Mouse (Mus musculus) ovary, postnatal 14 days (tissue): ENCODE measurements around the gene Prkcg.

ENCODE experiments used
- DNase-seq: peaks from one replicate; pipeline ENCODE4 v3.0.0; 2022; ENCODE audit warnings: low spot score

Prkcg gene

DNA sequence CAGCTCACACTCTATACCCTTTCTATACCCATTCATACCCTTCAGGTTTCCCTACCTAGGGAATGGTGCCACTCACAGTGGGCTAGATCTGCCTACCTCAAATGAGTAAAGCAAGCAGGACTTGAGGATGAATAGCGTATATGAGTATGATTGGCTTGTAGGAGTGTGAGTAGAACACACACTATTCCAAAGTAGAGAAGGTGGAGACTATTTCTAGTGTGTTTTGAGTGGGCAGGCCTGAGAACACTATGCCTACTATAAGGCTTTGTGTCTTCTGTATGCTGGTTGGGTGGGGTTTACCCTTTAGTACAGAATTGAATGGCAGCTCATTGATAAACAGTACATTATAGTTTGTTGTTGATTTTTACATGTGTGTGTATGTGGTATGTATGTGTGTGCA, 34.8 kb downstream of the Prkcg start:
- no peak for DNase-seq

DNA sequence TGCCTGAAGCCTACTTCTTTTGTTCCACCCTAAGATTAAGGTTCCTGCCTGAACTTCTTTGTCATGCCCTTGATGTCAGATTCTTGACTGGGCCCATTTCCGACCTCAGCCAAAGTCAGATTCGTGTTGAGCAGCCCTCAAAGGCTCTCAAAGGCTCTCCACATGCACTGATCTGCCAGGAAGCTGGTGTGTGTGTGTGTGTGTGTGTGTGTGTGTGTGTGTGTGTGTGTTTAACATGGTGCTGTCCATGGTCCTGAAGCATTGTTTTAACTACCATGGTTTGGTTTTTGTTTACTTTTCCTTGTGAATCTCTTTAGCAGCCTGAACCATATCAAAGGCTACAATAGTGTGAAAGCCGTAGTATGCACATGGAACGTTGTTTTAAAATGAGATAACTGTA, 39.0 kb downstream of the Prkcg start:
- no peak for DNase-seq

DNA sequence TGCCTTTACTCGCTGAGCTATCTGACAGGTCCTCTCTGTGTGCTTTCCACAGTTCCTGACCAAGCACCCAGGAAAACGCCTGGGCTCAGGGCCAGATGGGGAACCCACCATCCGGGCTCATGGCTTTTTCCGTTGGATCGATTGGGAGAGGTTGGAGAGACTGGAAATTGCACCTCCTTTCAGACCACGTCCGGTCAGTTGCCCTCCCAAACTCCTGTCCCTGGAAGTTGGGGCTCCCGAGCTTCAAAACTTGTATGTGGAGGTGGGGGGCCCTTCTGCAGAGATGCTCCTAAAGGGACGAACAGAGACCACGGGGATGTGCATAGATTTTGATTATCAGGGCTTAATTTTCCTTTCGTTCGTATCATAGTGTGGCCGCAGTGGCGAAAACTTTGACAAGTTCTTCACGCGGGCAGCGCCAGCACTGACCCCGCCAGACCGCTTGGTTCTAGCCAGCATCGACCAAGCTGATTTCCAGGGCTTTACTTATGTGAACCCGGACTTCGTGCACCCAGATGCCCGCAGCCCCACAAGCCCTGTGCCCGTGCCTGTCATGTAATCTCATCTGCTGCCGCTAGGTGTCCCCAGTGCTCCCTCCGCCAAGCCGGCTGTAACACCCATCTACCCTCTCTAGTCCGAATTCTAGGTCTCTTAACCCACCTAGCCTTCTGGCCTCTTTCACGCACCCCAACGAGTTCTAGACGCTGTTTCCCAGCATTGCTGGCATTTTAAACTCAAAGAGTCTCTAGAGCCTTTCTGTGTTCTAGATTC, 41.0 kb downstream of the Prkcg start:
- peak; percentile 78 for DNase-seq

DNA sequence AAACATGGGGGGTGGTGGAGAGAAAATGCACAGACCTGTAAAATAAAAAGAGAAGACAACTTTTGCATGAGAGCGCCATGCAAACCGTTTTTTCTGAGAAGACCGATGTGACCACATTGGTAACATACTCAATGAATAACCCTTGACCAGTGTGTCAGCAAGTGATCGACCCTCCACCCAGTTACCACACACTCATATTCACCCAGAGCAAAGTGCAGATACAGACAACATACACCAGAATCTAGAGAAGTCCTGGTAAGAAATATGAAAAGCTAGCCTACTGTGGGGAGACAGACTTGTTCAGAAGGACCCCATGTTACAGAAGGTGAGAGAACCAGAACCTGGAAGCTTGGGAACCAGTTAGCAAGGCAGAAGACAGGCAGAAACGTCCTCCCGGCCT, 42.2 kb downstream of the Prkcg start:
- DNase-seq = no peak

DNA sequence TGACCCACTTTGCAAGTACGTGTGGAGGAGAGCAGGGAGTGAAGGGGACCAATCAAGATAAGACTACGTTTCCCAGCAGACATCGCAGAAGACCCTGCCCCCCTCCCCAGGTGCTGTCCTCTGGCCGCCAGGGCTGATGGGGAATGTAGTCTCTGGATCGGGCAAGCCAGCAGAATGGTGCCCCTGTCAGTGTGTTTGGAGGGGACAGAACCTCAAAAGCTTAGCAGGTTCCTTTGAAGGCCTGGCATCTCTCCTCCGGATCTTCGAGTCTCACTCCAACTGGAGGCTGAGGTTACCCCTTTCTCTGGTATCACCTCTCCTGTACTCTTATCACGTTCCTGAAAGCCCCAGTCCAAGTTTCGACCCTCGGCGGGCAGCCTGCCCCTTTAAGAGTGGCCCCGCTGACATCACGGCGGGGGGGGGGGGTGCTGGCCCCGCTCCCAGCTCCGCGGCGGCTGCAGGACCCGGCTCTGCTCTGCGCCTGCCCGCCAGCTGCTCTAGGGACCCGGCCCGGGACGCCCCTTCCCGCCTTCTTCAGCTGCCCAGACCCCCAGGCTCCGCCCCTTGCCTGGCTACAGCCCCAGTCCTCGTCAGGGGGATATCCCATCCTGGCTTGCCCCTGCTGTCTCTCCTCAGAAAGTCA, 42.7 kb downstream of the Prkcg start:
- DNase-seq = peak; percentile 33

DNA sequence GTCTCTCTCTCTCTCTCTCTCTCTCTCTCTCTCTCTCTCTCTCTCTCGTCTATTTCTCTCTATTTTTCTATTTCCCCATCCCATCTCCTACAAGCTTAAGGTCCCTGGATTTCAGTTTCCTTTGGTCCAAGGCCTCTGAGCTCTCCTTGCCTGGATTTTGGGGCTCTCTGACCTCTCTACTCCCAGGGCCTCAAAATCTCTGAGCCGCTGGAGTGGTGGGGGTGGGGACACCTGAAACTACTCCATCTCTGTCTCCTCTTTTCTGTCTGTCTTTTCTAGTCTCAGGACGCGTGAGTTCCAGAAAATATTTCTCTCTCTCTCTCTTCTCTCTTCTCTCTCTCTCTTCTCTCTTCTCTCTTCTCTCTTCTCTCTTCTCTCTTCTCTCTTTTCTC, 43.2 kb downstream of the Prkcg start:
- no peak for DNase-seq

DNA sequence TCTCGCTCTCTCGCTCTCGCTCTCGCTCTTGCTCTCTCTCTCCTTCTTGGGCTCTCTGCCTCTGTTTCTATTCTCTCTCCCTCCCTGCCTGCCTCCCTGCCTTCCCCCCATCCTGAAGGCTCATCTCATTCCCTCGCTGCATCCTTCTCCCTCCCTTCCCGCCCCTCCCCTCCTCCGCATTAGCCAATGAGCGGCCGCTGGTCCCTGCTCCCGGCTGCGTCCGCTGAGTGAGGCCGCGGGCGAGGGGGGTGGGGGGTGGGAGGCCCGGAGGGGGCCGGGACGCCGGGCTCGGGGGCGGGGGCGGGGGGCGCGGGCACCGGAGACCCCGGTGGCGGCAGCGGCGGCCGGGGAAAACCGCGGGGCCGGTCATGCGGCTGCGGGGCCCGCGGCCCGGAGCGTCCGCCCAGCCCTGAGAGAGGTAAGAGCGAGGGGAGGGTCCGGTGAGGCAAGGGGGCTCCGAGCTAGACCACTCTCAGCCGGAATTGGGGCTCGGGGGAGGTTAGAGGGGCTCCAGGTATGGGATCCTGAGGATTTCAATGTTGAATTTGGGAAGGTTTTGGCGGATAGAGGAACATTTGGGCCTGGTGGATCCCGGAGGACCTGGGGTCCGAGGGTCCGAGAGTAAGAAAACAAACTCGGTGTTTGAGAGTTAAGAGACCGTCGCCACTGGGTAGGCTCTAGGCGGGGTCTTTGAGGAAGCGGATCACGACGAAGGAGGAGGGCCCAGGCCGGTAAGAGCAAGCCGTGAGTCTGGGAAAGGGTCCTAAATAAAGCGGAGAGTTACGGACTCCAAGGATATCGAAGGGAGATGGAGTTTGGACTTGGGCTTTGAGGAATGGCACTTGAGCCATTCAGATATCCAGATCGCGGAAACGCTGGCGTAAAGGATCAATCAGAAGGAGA, 43.9 kb downstream of the Prkcg start, which contains the start of gene Cacng7:
Gene Cacng7, plus strand, starts transcription at position 337 of the 903 bp plus-strand sequence.
- no peak for DNase-seq

DNA sequence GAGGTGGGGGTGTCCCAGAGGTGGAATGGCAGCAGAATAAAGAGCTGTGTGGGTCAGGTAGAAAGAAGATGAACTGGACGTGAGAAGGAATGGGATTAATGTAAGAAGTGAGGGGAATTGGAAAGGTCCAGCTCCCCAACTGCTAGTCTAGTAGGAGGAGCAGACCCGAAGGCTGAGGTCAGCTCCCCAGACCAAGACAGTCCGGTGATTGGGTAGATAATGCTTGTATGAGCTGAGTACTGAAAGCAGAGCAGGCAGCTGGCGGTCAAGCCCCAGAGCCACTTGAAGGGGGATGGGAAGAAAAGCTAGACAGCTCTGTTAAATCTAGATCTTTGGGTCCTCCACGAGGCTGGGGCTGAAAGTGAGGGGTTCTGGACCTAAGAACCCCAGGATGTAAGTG, 44.6 kb downstream of the Prkcg start:
- DNase-seq = no peak

DNA sequence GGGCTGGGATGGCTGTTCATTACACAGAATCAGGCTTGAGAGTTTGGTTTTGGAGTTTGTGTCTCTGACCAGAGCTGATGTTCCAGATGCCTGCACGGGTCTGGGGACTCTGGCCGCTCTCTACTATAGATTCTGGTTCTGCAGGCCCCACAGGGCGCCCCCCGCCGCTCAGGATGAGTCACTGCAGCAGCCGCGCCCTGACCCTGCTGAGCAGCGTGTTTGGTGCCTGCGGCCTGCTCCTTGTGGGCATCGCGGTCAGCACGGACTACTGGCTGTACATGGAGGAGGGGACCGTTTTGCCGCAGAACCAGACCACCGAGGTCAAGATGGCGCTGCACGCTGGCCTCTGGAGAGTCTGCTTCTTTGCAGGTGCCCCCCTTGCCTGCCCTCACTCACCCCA, 47.4 kb downstream of the Prkcg start:
- no peak for DNase-seq

DNA sequence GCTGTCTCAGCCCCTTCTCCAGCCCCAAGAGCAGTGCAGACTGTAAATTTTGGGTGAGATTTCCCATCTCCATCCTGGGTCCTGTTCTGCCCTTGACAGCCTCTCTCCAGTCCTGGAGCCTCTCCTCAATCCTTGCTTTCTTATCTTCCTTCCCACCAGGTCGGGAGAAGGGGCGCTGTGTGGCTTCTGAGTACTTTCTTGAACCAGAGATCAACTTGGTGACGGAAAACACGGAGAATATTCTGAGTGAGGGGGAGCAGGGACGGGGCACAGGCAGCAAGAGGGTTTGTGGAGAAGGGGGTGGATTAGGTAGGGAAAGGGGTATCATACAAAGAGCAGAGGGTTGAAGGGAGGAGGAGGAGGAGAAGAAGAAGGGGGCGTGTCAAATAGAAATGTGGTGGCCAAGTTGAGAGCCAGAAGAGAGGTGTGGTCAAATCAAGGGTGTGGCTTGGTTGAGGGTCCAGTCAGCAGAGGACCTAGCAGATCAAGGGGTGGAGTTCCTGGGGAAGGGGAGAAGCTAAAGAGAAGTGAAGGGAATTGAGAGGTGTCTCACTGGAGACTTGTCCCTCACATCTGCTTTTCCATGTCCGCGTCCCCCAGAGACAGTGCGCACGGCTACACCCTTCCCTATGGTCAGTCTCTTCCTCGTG, 49.4 kb downstream of the Prkcg start:
- DNase-seq = no peak

DNA sequence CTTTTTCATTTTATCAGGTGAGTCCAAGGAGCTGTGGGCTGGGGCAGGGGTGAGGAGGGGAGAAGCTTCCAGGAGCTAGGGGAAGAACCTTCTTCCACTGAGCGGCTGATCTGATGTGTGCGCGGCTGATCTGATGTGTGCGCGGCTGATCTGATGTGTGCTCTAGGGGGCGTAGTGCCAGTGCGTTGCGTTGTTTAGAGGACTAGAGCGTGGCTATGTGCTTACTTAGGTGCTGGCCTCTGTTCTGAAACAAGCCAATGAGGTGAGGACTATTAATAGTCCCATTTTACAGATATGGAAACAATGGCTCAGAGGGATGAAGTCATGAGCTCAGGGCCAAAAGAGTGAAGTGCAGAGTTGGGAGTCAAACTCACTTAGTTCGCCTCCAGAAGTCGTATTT, 50.0 kb downstream of the Prkcg start:
- DNase-seq = no peak

DNA sequence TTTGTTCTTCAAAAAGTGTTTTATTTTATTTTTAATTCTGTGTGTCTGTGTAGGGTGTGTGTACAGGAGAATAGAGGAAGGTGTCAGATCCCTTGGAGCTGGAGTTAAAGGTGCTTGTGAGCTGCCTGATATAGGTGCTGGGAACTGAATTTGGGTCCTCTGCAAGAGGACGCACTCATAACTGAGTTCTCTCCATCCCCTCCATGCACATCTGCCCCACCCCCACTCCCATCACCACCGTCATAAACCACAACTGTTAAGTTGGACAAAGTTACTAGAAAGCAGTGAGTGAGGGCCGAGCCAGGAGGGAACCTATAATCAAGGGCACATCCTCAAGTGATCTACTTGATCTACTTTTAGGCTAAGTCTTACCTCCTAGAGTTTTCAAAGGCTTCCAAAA, 54.9 kb downstream of the Prkcg start:
- DNase-seq = no peak

DNA sequence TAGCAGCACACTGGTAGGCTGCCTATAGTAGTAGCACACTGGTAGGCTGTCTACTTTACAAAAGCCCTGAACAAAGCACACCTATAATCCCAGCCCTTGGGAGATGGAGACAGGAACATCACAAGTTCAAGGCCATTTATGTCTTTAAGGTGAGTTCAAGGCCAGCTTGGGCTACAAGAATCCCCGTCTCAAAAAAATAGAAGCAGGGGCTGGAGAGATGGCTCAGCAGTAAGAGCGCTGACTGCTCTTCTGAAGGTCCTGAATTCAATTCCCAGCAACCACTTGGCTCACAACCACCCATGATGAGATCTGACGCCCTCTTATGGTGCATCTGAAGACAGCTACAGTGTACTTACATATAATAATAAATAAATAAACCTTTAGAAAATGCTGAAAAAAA, 56.3 kb downstream of the Prkcg start:
- DNase-seq = no peak

DNA sequence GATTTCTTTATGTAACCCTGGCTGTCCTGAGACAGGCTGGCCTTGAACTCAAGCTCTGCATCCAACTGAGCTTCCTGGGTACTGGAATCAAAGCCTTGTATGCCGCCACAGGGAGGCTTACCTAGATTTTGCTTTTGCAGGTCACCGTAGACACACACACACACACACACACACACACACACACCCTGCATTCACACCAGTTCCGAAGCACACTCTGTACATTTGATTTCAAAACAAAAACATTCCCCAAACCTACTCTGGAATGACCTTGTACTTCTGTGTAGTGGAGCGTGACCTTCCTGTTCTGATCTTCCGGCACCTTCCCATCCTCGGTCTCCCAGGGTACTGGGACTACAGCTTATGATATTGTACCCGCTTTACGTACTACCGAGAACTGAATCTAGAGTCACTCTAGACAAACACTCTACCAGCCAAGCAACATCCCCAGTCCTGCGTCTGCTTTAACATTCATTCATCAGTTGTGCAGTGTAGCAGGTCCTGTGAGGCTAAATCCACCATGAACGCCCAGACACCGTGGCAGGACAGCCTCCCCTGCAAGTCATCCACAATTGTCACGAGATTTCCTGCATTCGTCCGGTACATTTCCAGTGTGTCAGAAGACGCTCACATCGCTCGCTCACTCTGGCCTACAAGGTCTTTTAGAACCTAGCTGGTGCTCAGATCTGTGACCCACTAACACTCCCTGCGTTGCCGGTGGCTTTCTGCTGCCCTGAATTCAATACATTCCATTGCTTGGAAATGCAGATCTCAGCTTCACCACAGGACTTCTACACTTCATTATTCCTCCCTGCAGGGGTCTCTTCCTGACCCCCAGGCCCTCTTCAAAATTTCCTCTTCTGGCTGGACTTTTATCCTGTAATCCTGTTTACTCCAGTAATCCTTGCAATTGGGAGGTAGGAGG, 58.6 kb downstream of the Prkcg start:
- DNase-seq = no peak

DNA sequence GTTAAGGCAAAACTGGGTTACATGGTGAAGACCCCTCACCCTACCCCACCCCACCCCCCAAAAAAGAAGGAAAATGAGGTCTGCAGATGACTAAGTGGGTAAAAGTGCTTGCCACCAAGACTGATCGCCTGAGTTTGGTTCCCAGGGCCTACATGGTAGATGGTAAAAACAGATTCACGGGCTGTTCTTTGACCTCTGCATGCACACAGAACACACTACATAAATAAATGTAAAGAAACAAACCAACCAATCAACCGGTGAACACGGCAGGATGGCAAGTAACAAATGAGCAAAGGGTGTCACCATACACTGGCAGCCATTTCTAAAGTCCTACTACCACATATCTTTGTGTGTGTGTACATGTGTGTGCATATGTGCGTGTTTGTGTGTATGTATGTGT, 59.3 kb downstream of the Prkcg start:
- no peak for DNase-seq

DNA sequence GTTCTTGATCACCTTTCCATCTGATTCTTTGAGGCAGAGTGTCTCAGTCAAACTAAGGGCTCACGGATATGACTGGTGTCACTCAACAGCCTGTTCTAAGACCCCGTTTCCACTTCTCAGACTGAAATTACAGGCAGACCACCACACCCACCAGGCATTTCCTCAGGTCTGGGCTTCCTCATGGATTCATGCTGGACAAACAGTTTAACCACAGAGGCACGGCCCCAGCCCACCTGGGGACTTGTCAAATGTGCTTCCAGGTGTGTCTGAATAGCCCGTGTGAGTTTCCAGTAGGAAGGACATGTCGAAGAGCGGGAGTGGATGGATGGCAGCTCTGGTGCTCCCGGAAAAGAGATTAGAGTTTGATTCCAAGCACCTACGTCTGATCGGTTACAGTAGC, 60.8 kb downstream of the Prkcg start:
- DNase-seq = no peak

DNA sequence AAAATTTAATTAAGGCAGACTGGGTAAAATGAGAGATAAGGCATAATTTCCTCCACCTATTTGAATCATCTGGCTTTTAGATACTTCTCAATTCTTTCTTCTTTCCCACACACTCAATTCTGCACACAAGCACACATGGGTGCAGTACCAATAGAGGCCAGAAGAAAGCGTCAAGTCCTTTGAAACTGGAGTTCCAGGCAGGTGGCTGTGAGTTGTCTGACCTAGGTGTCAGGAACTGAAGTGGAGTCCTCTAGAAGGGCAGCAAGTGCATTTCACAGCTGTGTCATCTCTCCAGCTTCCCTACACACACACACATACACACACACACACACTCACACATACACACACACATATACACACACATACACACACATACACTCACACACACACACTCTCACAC, 62.6 kb downstream of the Prkcg start:
- no peak for DNase-seq

DNA sequence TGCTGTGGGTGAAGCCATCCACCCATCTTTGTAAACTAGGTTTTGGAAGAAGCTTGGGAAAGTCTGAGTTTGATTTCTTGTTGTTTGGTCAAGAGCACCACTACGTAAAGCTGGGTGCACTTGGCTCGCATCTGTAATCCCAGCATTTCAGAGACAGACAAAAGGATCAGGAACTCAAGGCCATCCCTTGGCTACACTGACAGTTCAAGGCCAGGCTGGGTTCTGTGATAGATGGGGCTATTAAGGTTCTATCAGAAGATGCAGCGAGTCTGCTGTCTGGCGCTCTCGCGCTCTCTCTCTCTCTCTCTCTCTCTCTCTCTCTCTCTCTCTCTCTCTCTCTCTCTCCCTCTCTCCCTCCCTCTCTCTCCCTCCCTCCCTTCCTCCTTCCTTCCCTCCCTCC, 65.9 kb downstream of the Prkcg start:
- DNase-seq = no peak

DNA sequence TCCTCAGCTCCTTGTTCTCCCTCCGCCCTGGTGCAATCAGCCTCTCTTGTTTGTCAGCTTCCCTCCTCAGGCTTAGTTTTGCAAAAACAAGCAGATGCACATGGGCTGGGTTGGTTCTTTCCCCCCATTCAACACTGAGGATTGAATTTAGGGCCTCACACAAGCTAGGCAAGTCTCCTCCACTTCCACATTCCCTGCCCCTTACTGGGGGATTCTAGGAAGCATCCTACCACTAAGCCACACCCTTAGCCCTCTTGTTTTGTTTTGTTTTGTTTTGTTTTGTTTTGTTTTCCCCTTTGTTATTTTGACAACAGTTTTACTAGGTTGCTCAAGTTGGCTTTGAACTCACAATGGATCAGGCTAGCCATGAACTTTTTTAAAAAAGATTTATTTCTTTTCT, 71.7 kb downstream of the Prkcg start:
- DNase-seq = no peak

DNA sequence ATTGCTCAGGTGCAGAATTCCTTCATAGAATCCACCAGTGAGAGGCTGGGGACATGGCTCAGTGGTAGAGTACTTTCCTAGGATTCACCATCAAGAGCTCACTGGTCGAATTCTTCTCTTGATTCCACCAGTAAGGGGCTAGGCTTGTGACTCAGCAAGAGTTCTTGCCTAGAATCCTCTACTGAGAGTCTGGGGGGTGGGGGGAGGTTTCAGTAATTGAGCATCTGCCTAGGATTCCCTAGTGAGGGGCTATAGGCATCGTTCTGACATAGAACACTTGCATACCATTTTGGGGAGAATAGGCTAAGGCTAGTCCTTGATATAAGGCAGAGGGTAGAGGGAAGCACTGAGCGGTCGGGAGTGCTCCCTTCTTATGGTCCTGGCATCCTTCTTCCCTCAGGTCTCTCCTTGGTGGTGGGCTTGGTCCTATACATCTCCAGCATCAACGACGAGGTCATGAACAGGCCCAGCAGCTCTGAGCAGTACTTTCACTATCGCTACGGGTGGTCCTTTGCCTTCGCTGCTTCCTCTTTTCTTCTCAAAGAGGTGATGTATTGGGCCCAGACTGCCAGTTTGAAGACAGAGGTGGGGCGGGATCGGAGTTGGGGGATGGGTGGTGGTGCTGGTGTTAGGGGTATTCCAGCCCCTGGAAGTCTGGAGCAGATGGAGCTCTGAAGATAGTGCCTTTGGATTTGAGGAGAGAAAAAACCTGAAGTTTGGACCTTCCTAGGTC, 76.7 kb downstream of the Prkcg start:
- no peak for DNase-seq
